Mouse (Mus musculus) liver, embryonic 14.5 days (tissue): ENCODE results near the gene Tmem190. TPM values are rescaled to one million over a fixed set of nuclear protein-coding genes. Genes with fewer than 3 reads are reported as not detected.

Source experiments
- ATAC-seq: fragments of 200-750 bp; cut with Nextera tagmentation; 2 replicates; pipeline ENCODE4 v1.8.0; 2017; ENCODE audit warnings: moderate number of reproducible peaks, mild to moderate bottlenecking, moderate library complexity; ENCODE audit not compliant: insufficient read depth
- DNase-seq, 3 experiments: peaks; one replicate each; pipeline ENCODE4 v3.0.0-alpha.2; 2012 to 2013; ENCODE audit warnings: low read depth in 3 of 3, low spot score in 3 of 3
- H3K27ac ChIP-seq: fragments of 300-500 bp; sonication (generic); 2 replicates; pipeline ENCODE4 v1.5.1; 2014; ENCODE audit warnings: moderate library complexity, mild to moderate bottlenecking, control low read depth, inconsistent platforms
- H3K27me3 ChIP-seq: fragments of 300-500 bp; sonication (generic); 2 replicates; pipeline ENCODE4 v1.6.1; 2014; ENCODE audit warnings: mild to moderate bottlenecking, low read length, moderate library complexity; ENCODE audit not compliant: control insufficient read depth, insufficient read depth
- H3K36me3 ChIP-seq: fragments of 300-500 bp; sonication (generic); replicated peaks from 2 replicates; pipeline ENCODE4 v1.6.1; 2014; ENCODE audit warnings: low read depth; ENCODE audit not compliant: control insufficient read depth, insufficient read depth
- H3K4me1 ChIP-seq, 2 experiments: fragments of 200-500 bp in 1 of 2; fragments of 300-500 bp in 1 of 2; sonication (generic) in 1 of 2; replicated peaks; 2 replicates each; pipeline ENCODE4 v1.6.1; 2012 to 2014; ENCODE audit warnings: antibody characterized with exemption in 1 of 2, inconsistent platforms in 1 of 2, low read length in 1 of 2; ENCODE audit not compliant: control insufficient read depth in 2 of 2, insufficient read depth in 2 of 2
- H3K4me2 ChIP-seq: fragments of 300-500 bp; sonication (generic); 2 replicates; pipeline ENCODE4 v1.6.1; 2014; ENCODE audit warnings: low read depth, mild to moderate bottlenecking, control low read depth, moderate library complexity
- H3K4me3 ChIP-seq, 2 experiments: fragments of 200-500 bp in 1 of 2; fragments of 300-500 bp in 1 of 2; sonication (generic) in 1 of 2; 2 replicates each; pipeline ENCODE4 v1.5.1; 2012 to 2014; ENCODE audit warnings: low read depth in 2 of 2, low read length in 2 of 2, mild to moderate bottlenecking in 2 of 2, control low read depth in 1 of 2, inconsistent platforms in 1 of 2, moderate library complexity in 1 of 2; ENCODE audit not compliant: insufficient read depth in 1 of 2
- H3K9ac ChIP-seq: fragments of 300-500 bp; sonication (generic); replicated peaks from 2 replicates; pipeline ENCODE4 v1.6.1; 2014; ENCODE audit warnings: mild to moderate bottlenecking, control low read depth, moderate library complexity
- H3K9me3 ChIP-seq: fragments of 300-500 bp; sonication (generic); 2 replicates; pipeline ENCODE4 v1.6.1; 2016; ENCODE audit warnings: low read length, mixed read lengths; ENCODE audit not compliant: control insufficient read depth
- CTCF ChIP-seq: IDR thresholded peaks from 2 replicates; pipeline ENCODE4 v1.5.1; 2016; ENCODE audit warnings: antibody characterized with exemption, low read depth, control low read depth
- EP300 ChIP-seq: IDR thresholded peaks from 2 replicates; pipeline ENCODE4 v1.6.1; 2016; ENCODE audit warnings: antibody characterized with exemption, low read depth
- WGBS: fragments of 180-500 bp; shearing (Covaris S2); extraction: QIAGEN DNeasy Blood & Tissue Kit; methylation state at CpG from one replicate; pipeline ENCODE4 v1.1.7; 2014; ENCODE audit not compliant: insufficient replicate concordance; 5-methylcytosine and 5-hydroxymethylcytosine counted together
- polyA plus RNA-seq, 2 experiments: library from polyadenylated mRNA; depleted of rRNA in 1 of 2; stranded (reverse) in 1 of 2; unstranded in 1 of 2; fragments of >200 nt; fragmentation: Nextera tagmentation in 1 of 2; extraction: Ambion mirVana in 1 of 2; gene quantifications; 2 replicates each; pipeline versions ENCODE4 v1.2.1 to v1.2.3; 2012 to 2014

Tmem190 gene
- polyA plus RNA-seq, 2 experiments, result not detected

DNA sequence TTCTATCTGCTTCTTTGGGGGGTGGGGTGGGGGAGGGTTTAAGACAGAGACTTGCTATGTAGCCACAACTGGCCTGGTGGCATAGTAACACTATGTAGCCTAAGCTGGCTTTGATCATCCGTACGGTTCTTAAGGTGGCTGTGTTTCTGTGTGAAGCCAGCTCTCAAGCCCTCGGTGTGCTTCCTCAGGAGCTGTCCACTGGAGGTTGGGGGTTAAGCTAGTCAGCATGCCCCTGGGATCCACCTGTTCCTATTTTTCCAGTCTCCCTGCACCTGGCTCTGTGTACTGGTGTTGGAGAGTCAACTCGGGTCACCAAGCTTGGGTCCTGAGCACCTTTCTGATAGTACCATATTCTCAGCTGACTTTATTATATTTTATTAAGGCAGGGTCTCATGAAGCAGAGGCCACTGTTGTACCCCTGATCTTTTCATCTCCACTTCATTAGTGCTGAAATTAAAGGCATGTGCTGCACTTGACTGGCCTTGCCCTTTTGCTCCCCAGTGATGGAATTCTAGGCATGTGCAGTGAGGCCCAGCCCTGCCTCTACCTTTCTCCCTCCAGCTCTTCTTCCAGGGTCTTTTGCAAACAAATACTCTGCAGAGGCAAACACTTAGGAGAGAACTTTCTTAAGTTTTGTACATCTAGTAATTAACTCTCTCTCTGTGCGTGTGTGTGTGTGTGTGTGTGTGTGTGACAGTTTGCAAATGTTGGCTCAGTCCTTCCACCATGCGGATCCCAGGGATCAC lies 39.6 kb downstream of the Tmem190 start:
- whole genome bisulfite sequencing, result 66% methylated on average over 6 of the region's 6 CpGs
- H3K4me1 ChIP-seq, result no peaks in the 10 kb centered on the region
- H3K27me3 ChIP-seq, result no peaks in the 10 kb centered on the region
- H3K9me3 ChIP-seq, result no peaks in the 10 kb centered on the region
- ATAC-seq (no peak), DNase-seq (no peak)
- TF ChIP-seq EP300 (no peak), CTCF (no peak)
- no peak overlapping the region for H3K27ac ChIP-seq
- no peak overlapping the region for H3K4me2 ChIP-seq
- no peak overlapping the region for H3K9ac ChIP-seq
- H3K36me3 ChIP-seq, result no peaks in the 10 kb centered on the region
- H3K4me3 ChIP-seq, result no peak overlapping the region

DNA sequence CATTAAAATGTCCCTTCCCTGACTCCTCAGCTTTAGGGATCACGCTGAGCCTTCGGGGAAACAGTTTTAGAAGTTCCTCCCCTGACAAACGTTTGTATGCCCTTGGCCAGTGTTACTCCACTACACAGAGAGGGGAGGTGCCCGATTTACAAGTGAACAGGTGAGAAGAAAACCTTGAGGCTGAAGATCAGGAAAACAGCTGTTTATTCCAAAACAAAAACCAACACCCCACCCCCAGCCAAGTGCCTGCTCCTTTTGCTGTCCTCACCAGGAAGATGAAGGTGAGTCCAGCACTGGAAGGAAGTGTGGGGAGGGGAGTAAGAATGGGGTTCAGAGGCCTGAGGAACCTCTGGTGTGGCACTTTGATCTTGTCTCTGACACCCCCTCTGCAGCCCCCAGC lies 42.6 kb downstream of the Tmem190 start:
- Histone ChIP-seq H3K27me3 (no peaks in the 10 kb centered on the region), H3K9me3 (no peaks in the 10 kb centered on the region), H3K9ac (no peak overlapping the region), H3K4me1 (no peaks in the 10 kb centered on the region), H3K4me3 (no peak overlapping the region), H3K27ac (no peak overlapping the region), H3K36me3 (no peaks in the 10 kb centered on the region), H3K4me2 (no peak overlapping the region)
- TF ChIP-seq EP300 (no peak), CTCF (no peak)
- 28% methylated on average over 4 of the region's 4 CpGs for WGBS
- no peak for DNase-seq
- ATAC-seq, result no peak

DNA sequence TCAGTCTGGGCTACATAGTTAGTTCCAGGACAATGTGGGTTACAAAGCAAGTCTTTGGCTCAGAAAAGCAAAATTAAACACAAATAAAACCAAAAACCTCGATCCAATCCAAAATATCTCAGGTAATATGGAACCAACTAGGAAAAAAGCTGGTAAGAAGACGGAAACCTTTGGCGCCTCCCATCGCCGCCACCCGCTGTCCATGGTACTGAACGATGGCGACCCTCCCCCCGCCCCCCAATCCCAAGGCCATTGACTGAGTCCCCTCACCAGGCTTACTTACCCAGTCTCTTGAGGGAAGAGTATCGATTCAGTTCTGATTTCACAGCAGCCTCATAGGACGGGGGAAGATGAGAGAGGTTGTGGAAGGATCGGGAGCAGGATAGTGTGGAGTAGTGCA lies 47.7 kb downstream of the Tmem190 start:
- Histone ChIP-seq H3K4me2 (no peak overlapping the region), H3K4me3 (no peak overlapping the region), H3K36me3 (no peaks in the 10 kb centered on the region), H3K9ac (no peak overlapping the region), H3K9me3 (no peaks in the 10 kb centered on the region), H3K4me1 (no peaks in the 10 kb centered on the region), H3K27ac (no peak overlapping the region), H3K27me3 (peaks cover 14% of the 10 kb centered on the region)
- TF ChIP-seq CTCF (no peak), EP300 (no peak)
- DNase-seq (no peak), ATAC-seq (no peak)
- WGBS, result 4% methylated on average over 12 of the region's 12 CpGs

Other genes with a start within 250 kb of the Tmem190 start
- 0.15 and 0.22 TPM in 2 replicates for gene Syt5, start 235.4 kb upstream of the Tmem190 start, polyA plus RNA-seq (2012; rRNA removed)
- 0.25 and 0.81 TPM in 2 replicates for gene Syt5, start 235.4 kb upstream of the Tmem190 start, polyA plus RNA-seq (2014; fragmentation: Nextera tagmentation; extraction: Ambion mirVana)
- not detected in 2 replicates for gene Ptprh, start 178.9 kb upstream of the Tmem190 start, polyA plus RNA-seq (2012; rRNA removed)
- not detected in 2 replicates for gene Ptprh, start 178.9 kb upstream of the Tmem190 start, polyA plus RNA-seq (2014; fragmentation: Nextera tagmentation; extraction: Ambion mirVana)
- gene Tmem86b, start 151.5 kb upstream of the Tmem190 start, polyA plus RNA-seq (2012; rRNA removed), result 36.4 and 51.0 TPM in 2 replicates
- 30.5 and 32.9 TPM in 2 replicates for gene Tmem86b, start 151.5 kb upstream of the Tmem190 start, polyA plus RNA-seq (2014; fragmentation: Nextera tagmentation; extraction: Ambion mirVana)
- gene Ppp6r1, start 123.9 kb upstream of the Tmem190 start, polyA plus RNA-seq (2012; rRNA removed), result 30.8 and 33.6 TPM in 2 replicates
- gene Ppp6r1, start 123.9 kb upstream of the Tmem190 start, polyA plus RNA-seq (2014; fragmentation: Nextera tagmentation; extraction: Ambion mirVana), result 4.3 and 5.1 TPM in 2 replicates
- 28.2 and 38.5 TPM in 2 replicates for gene Hspbp1, start 97.9 kb upstream of the Tmem190 start, polyA plus RNA-seq (2012; rRNA removed)
- gene Hspbp1, start 97.9 kb upstream of the Tmem190 start, polyA plus RNA-seq (2014; fragmentation: Nextera tagmentation; extraction: Ambion mirVana), result 56.7 and 60.6 TPM in 2 replicates
- gene Brsk1, start 92.3 kb upstream of the Tmem190 start, polyA plus RNA-seq (2012; rRNA removed), result 0.39 and 0.54 TPM in 2 replicates
- not detected in 2 replicates for gene Brsk1, start 92.3 kb upstream of the Tmem190 start, polyA plus RNA-seq (2014; fragmentation: Nextera tagmentation; extraction: Ambion mirVana)
- 0.31 TPM in 2 replicates for gene Tmem150b, start 57.7 kb upstream of the Tmem190 start, polyA plus RNA-seq (2012; rRNA removed)
- 0.18 TPM in 1 of 2 replicates, not detected in the other for gene Tmem150b, start 57.7 kb upstream of the Tmem190 start, polyA plus RNA-seq (2014; fragmentation: Nextera tagmentation; extraction: Ambion mirVana)
- 75.7 and 78.7 TPM in 2 replicates for gene Kmt5c, start 42.8 kb upstream of the Tmem190 start, polyA plus RNA-seq (2012; rRNA removed)
- 37.8 and 44.7 TPM in 2 replicates for gene Kmt5c, start 42.8 kb upstream of the Tmem190 start, polyA plus RNA-seq (2014; fragmentation: Nextera tagmentation; extraction: Ambion mirVana)
- 111 and 119 TPM in 2 replicates for gene Cox6b2, start 29.8 kb upstream of the Tmem190 start, polyA plus RNA-seq (2012; rRNA removed)
- 81.9 and 88.1 TPM in 2 replicates for gene Cox6b2, start 29.8 kb upstream of the Tmem190 start, polyA plus RNA-seq (2014; fragmentation: Nextera tagmentation; extraction: Ambion mirVana)
- not detected in 2 replicates for gene Fam71e2, start 11.6 kb upstream of the Tmem190 start, polyA plus RNA-seq (2012; rRNA removed)
- not detected in 2 replicates for gene Fam71e2, start 11.6 kb upstream of the Tmem190 start, polyA plus RNA-seq (2014; fragmentation: Nextera tagmentation; extraction: Ambion mirVana)
- gene Il11, start 78 bp upstream of the Tmem190 start, polyA plus RNA-seq (2012; rRNA removed), result 0.03 and 0.09 TPM in 2 replicates
- gene Il11, start 78 bp upstream of the Tmem190 start, polyA plus RNA-seq (2014; fragmentation: Nextera tagmentation; extraction: Ambion mirVana), result not detected in 2 replicates
- gene Tmem238, start 6.7 kb downstream of the Tmem190 start, polyA plus RNA-seq (2012; rRNA removed), result 7.5 and 8.2 TPM in 2 replicates
- gene Tmem238, start 6.7 kb downstream of the Tmem190 start, polyA plus RNA-seq (2014; fragmentation: Nextera tagmentation; extraction: Ambion mirVana), result 5.4 and 5.8 TPM in 2 replicates
- 237 and 307 TPM in 2 replicates for gene Rpl28, start 9.9 kb downstream of the Tmem190 start, polyA plus RNA-seq (2012; rRNA removed)
- 185 and 186 TPM in 2 replicates for gene Rpl28, start 9.9 kb downstream of the Tmem190 start, polyA plus RNA-seq (2014; fragmentation: Nextera tagmentation; extraction: Ambion mirVana)
- 186 and 265 TPM in 2 replicates for gene Ube2s, start 29.7 kb downstream of the Tmem190 start, polyA plus RNA-seq (2012; rRNA removed)
- gene Ube2s, start 29.7 kb downstream of the Tmem190 start, polyA plus RNA-seq (2014; fragmentation: Nextera tagmentation; extraction: Ambion mirVana), result 295 and 316 TPM in 2 replicates
- gene Shisa7, start 61.8 kb downstream of the Tmem190 start, polyA plus RNA-seq (2012; rRNA removed), result 0.01 and 0.14 TPM in 2 replicates
- gene Shisa7, start 61.8 kb downstream of the Tmem190 start, polyA plus RNA-seq (2014; fragmentation: Nextera tagmentation; extraction: Ambion mirVana), result not detected in 2 replicates
- 1.6 and 2.4 TPM in 2 replicates for gene Isoc2b, start 87.3 kb downstream of the Tmem190 start, polyA plus RNA-seq (2012; rRNA removed)
- 2.8 and 3.8 TPM in 2 replicates for gene Isoc2b, start 87.3 kb downstream of the Tmem190 start, polyA plus RNA-seq (2014; fragmentation: Nextera tagmentation; extraction: Ambion mirVana)
- gene Isoc2a, start 94.2 kb downstream of the Tmem190 start, polyA plus RNA-seq (2012; rRNA removed), result 6.6 and 6.7 TPM in 2 replicates
- 0.56 and 0.86 TPM in 2 replicates for gene Isoc2a, start 94.2 kb downstream of the Tmem190 start, polyA plus RNA-seq (2014; fragmentation: Nextera tagmentation; extraction: Ambion mirVana)
- gene Gm36210, start 123.6 kb downstream of the Tmem190 start, polyA plus RNA-seq (2012; rRNA removed), result 0.02 TPM in 1 of 2 replicates, not detected in the other
- not detected in 2 replicates for gene Gm36210, start 123.6 kb downstream of the Tmem190 start, polyA plus RNA-seq (2014; fragmentation: Nextera tagmentation; extraction: Ambion mirVana)
- 2.9 and 3.7 TPM in 2 replicates for gene Zfp628, start 132.3 kb downstream of the Tmem190 start, polyA plus RNA-seq (2012; rRNA removed)
- gene Zfp628, start 132.3 kb downstream of the Tmem190 start, polyA plus RNA-seq (2014; fragmentation: Nextera tagmentation; extraction: Ambion mirVana), result 1.5 and 1.6 TPM in 2 replicates
- gene Nat14, start 139.1 kb downstream of the Tmem190 start, polyA plus RNA-seq (2012; rRNA removed), result 0.38 and 0.39 TPM in 2 replicates
- gene Nat14, start 139.1 kb downstream of the Tmem190 start, polyA plus RNA-seq (2014; fragmentation: Nextera tagmentation; extraction: Ambion mirVana), result 0.10 and 0.11 TPM in 2 replicates
- gene Ssc5d, start 142.8 kb downstream of the Tmem190 start, polyA plus RNA-seq (2012; rRNA removed), result 0.12 and 0.14 TPM in 2 replicates
- 0.03 and 0.09 TPM in 2 replicates for gene Ssc5d, start 142.8 kb downstream of the Tmem190 start, polyA plus RNA-seq (2014; fragmentation: Nextera tagmentation; extraction: Ambion mirVana)
- 0.01 and 0.02 TPM in 2 replicates for gene Sbk2, start 181.5 kb downstream of the Tmem190 start, polyA plus RNA-seq (2012; rRNA removed)
- gene Sbk2, start 181.5 kb downstream of the Tmem190 start, polyA plus RNA-seq (2014; fragmentation: Nextera tagmentation; extraction: Ambion mirVana), result not detected in 2 replicates
- not detected in 2 replicates for gene Sbk3, start 188.2 kb downstream of the Tmem190 start, polyA plus RNA-seq (2012; rRNA removed)
- not detected in 2 replicates for gene Sbk3, start 188.2 kb downstream of the Tmem190 start, polyA plus RNA-seq (2014; fragmentation: Nextera tagmentation; extraction: Ambion mirVana)
- gene Zfp579, start 213.2 kb downstream of the Tmem190 start, polyA plus RNA-seq (2012; rRNA removed), result 6.7 and 11.2 TPM in 2 replicates
- 2.8 and 4.0 TPM in 2 replicates for gene Zfp579, start 213.2 kb downstream of the Tmem190 start, polyA plus RNA-seq (2014; fragmentation: Nextera tagmentation; extraction: Ambion mirVana)
- gene Zfp524, start 231.5 kb downstream of the Tmem190 start, polyA plus RNA-seq (2012; rRNA removed), result 9.1 and 9.5 TPM in 2 replicates
- 8.9 TPM in 2 replicates for gene Zfp524, start 231.5 kb downstream of the Tmem190 start, polyA plus RNA-seq (2014; fragmentation: Nextera tagmentation; extraction: Ambion mirVana)
- 12.1 and 14.1 TPM in 2 replicates for gene Fiz1, start 231.8 kb downstream of the Tmem190 start, polyA plus RNA-seq (2012; rRNA removed)
- 10.7 and 13.2 TPM in 2 replicates for gene Fiz1, start 231.8 kb downstream of the Tmem190 start, polyA plus RNA-seq (2014; fragmentation: Nextera tagmentation; extraction: Ambion mirVana)
- gene Gm44973, start 232.6 kb downstream of the Tmem190 start, polyA plus RNA-seq (2012; rRNA removed), result 0.03 and 0.10 TPM in 2 replicates
- 1.6 and 1.9 TPM in 2 replicates for gene Gm44973, start 232.6 kb downstream of the Tmem190 start, polyA plus RNA-seq (2014; fragmentation: Nextera tagmentation; extraction: Ambion mirVana)
- gene Zfp865, start 237.4 kb downstream of the Tmem190 start, polyA plus RNA-seq (2012; rRNA removed), result 6.4 and 7.6 TPM in 2 replicates
- 0.98 and 1.0 TPM in 2 replicates for gene Zfp865, start 237.4 kb downstream of the Tmem190 start, polyA plus RNA-seq (2014; fragmentation: Nextera tagmentation; extraction: Ambion mirVana)
- 0.49 and 0.64 TPM in 2 replicates for gene Ccdc106, start 237.6 kb downstream of the Tmem190 start, polyA plus RNA-seq (2012; rRNA removed)
- 0.24 and 0.35 TPM in 2 replicates for gene Ccdc106, start 237.6 kb downstream of the Tmem190 start, polyA plus RNA-seq (2014; fragmentation: Nextera tagmentation; extraction: Ambion mirVana)